Mouse (Mus musculus) spleen, adult 2 months (tissue): ENCODE measurements around the gene Slc22a14. TPM values are rescaled to one million over a fixed set of nuclear protein-coding genes. Genes with fewer than 3 reads are reported as not detected.

ENCODE experiments used
- DNase-seq, 2 experiments: peaks; one replicate each; pipeline versions ENCODE4 v3.0.0 to v3.0.0-alpha.2; 2012 to 2021; ENCODE audit warnings: low spot score in 2 of 2, low read depth in 1 of 2
- H3K27ac ChIP-seq: fragments of 200-500 bp; 2 replicates; pipeline ENCODE4 v1.5.1; 2012; ENCODE audit warnings: low read length, inconsistent platforms; ENCODE audit not compliant: insufficient read depth
- H3K27me3 ChIP-seq: fragments of 200-500 bp; 2 replicates; pipeline ENCODE4 v1.6.1; 2012; ENCODE audit warnings: mild to moderate bottlenecking, moderate library complexity, low read length, inconsistent platforms; ENCODE audit not compliant: control insufficient read depth, insufficient read depth
- H3K36me3 ChIP-seq: fragments of 200-500 bp; 2 replicates; pipeline ENCODE4 v1.6.1; 2012; ENCODE audit warnings: mild to moderate bottlenecking, low read length, inconsistent platforms; ENCODE audit not compliant: control insufficient read depth, insufficient read depth
- H3K4me1 ChIP-seq: fragments of 200-500 bp; 2 replicates; pipeline ENCODE4 v1.6.1; 2011; ENCODE audit warnings: inconsistent platforms; ENCODE audit not compliant: control insufficient read depth, insufficient read depth, insufficient read length
- H3K4me3 ChIP-seq: fragments of 200-500 bp; 2 replicates; pipeline ENCODE4 v1.5.1; 2011; ENCODE audit warnings: mild to moderate bottlenecking, inconsistent platforms; ENCODE audit not compliant: insufficient read depth, insufficient read length; ENCODE audit errors: extremely low read depth
- CTCF ChIP-seq: fragments of 200-500 bp; IDR thresholded peaks from 2 replicates; pipeline ENCODE4 v1.5.1; 2011; ENCODE audit warnings: mild to moderate bottlenecking, inconsistent platforms; ENCODE audit not compliant: insufficient read depth, insufficient read length, insufficient replicate concordance; ENCODE audit errors: extremely low read depth
- POLR2A ChIP-seq: fragments of 200-500 bp; IDR thresholded peaks from 2 replicates; pipeline ENCODE4 v1.6.1; 2011; ENCODE audit warnings: low read depth, low read length, inconsistent platforms
- WGBS: fragments of 180-500 bp; shearing (Covaris S2); methylation state at CpG from one replicate; pipeline ENCODE4 v1.1.7; 2018; 5-methylcytosine and 5-hydroxymethylcytosine counted together
- polyA plus RNA-seq: library from polyadenylated mRNA; depleted of rRNA; stranded (reverse); fragments of >200 nt; gene quantifications from 2 replicates; pipeline ENCODE4 v1.2.3, GENCODE M21; 2012

Slc22a14 gene
- polyA plus RNA-seq, 1 experiment = 0.22 TPM

GRCm38 (mm10) chr9:119145638-119146037, 219.7 kb downstream of the Slc22a14 start:
- no peak for DNase-seq
- no peaks in the 10 kb centered on the region for H3K36me3 ChIP-seq
- H3K4me3 ChIP-seq = no peak overlapping the region
- WGBS = 73% methylated on average over 6 of the region's 6 CpGs
- no peaks in the 10 kb centered on the region for H3K27me3 ChIP-seq
- TF ChIP-seq POLR2A (no peak), CTCF (no peak)
- H3K4me1 ChIP-seq = no peaks in the 10 kb centered on the region
- no peak overlapping the region for H3K27ac ChIP-seq

- TF ChIP-seq CTCF (no peak), POLR2A (no peak)
- H3K36me3 ChIP-seq = no peaks in the 10 kb centered on the region
- H3K4me1 ChIP-seq = no peaks in the 10 kb centered on the region
- no peak overlapping the region for H3K27ac ChIP-seq
- H3K27me3 ChIP-seq = no peaks in the 10 kb centered on the region
- 75% methylated on average over 10 of the region's 10 CpGs for WGBS
- no peak overlapping the region for H3K4me3 ChIP-seq
- no peak for DNase-seq
Observed at GRCm38 (mm10) chr9:119145137-119145536, 220.2 kb downstream of the Slc22a14 start.

GRCm38 (mm10) chr9:119144696-119145095, 220.7 kb downstream of the Slc22a14 start:
- DNase-seq = no peak
- H3K4me3 ChIP-seq = no peak overlapping the region
- no peaks in the 10 kb centered on the region for H3K27me3 ChIP-seq
- H3K36me3 ChIP-seq = no peaks in the 10 kb centered on the region
- TF ChIP-seq CTCF = no peak
- no peak for TF ChIP-seq POLR2A
- H3K4me1 ChIP-seq = no peaks in the 10 kb centered on the region
- WGBS = 88% methylated on average over 8 of the region's 8 CpGs
- no peak overlapping the region for H3K27ac ChIP-seq

- Histone ChIP-seq H3K36me3 (no peaks in the 10 kb centered on the region), H3K27ac (no peak overlapping the region), H3K27me3 (no peaks in the 10 kb centered on the region), H3K4me1 (no peaks in the 10 kb centered on the region), H3K4me3 (no peak overlapping the region)
- DNase-seq = no peak
- TF ChIP-seq POLR2A = no peak
- TF ChIP-seq CTCF = no peak
- WGBS = 81% methylated on average over 9 of the region's 9 CpGs
Observed at GRCm38 (mm10) chr9:119143372-119143771, 222.0 kb downstream of the Slc22a14 start.

GRCm38 (mm10) chr9:119142066-119142465, 223.3 kb downstream of the Slc22a14 start:
- Histone ChIP-seq H3K27me3 (no peaks in the 10 kb centered on the region), H3K27ac (no peak overlapping the region), H3K4me3 (no peak overlapping the region), H3K36me3 (no peaks in the 10 kb centered on the region), H3K4me1 (no peaks in the 10 kb centered on the region)
- TF ChIP-seq POLR2A (no peak), CTCF (no peak)
- no peak for DNase-seq
- 85% methylated on average over 5 of the region's 5 CpGs for WGBS

GRCm38 (mm10) chr9:119138836-119139235, 226.5 kb downstream of the Slc22a14 start:
- H3K27ac ChIP-seq = no peak overlapping the region
- TF ChIP-seq POLR2A (no peak), CTCF (no peak)
- H3K36me3 ChIP-seq = no peaks in the 10 kb centered on the region
- 73% methylated on average over 2 of the region's 2 CpGs for WGBS
- H3K4me1 ChIP-seq = no peaks in the 10 kb centered on the region
- no peaks in the 10 kb centered on the region for H3K27me3 ChIP-seq
- H3K4me3 ChIP-seq = no peak overlapping the region
- DNase-seq = no peak

- DNase-seq = no peak
- no peak overlapping the region for H3K27ac ChIP-seq
Observed at GRCm38 (mm10) chr9:119130692-119131091, 234.7 kb downstream of the Slc22a14 start.

More at GRCm38 (mm10) chr9:119130692-119131091, 234.7 kb downstream of the Slc22a14 start:
- Histone ChIP-seq H3K4me3 (no peak overlapping the region), H3K36me3 (no peaks in the 10 kb centered on the region), H3K4me1 (no peaks in the 10 kb centered on the region), H3K27me3 (no peaks in the 10 kb centered on the region)
- 47% methylated on average over 5 of the region's 5 CpGs for WGBS
- TF ChIP-seq CTCF (no peak), POLR2A (no peak)
